Mouse (Mus musculus) liver, embryonic 11.5 days (tissue): ENCODE data around the gene 1520401A03Rik. TPM values are rescaled to one million over a fixed set of nuclear protein-coding genes. Genes with fewer than 3 reads are reported as not detected.

Experiments
- ATAC-seq: fragments of 200-750 bp; cut with Nextera tagmentation; replicated peaks from 2 replicates; pipeline ENCODE4 v1.8.0; 2017; ENCODE audit warnings: moderate number of reproducible peaks, mild to moderate bottlenecking, moderate TSS enrichment, moderate library complexity; ENCODE audit not compliant: low FRiP score
- DNase-seq: peaks from one replicate; pipeline ENCODE4 v3.0.0-alpha.2; 2017; ENCODE audit warnings: low spot score
- H3K27ac ChIP-seq: fragments of 300-500 bp; sonication (generic); 2 replicates; pipeline ENCODE4 v1.5.1; 2014; ENCODE audit warnings: mild to moderate bottlenecking, low read depth, low read length, control low read depth
- H3K27me3 ChIP-seq: fragments of 300-500 bp; sonication (generic); replicated peaks from 2 replicates; pipeline ENCODE4 v1.6.1; 2014; ENCODE audit warnings: low read length, mixed read lengths; ENCODE audit not compliant: control insufficient read depth, insufficient read depth
- H3K36me3 ChIP-seq: fragments of 300-500 bp; sonication (generic); 2 replicates; pipeline ENCODE4 v1.6.1; 2014; ENCODE audit warnings: mild to moderate bottlenecking, low read length, moderate library complexity, mixed read lengths; ENCODE audit not compliant: control insufficient read depth, insufficient read depth
- H3K4me1 ChIP-seq: fragments of 300-500 bp; sonication (generic); replicated peaks from 2 replicates; pipeline ENCODE4 v1.6.1; 2014; ENCODE audit warnings: low read length, mixed read lengths; ENCODE audit not compliant: control insufficient read depth, insufficient read depth
- H3K4me2 ChIP-seq: fragments of 300-500 bp; sonication (generic); 2 replicates; pipeline ENCODE4 v1.6.1; 2014; ENCODE audit warnings: mild to moderate bottlenecking, control low read depth, moderate library complexity
- H3K4me3 ChIP-seq: fragments of 300-500 bp; sonication (generic); 2 replicates; pipeline ENCODE4 v1.5.1; 2014; ENCODE audit warnings: low read depth, low read length, control low read depth
- H3K9ac ChIP-seq: fragments of 300-500 bp; sonication (generic); 2 replicates; pipeline ENCODE4 v1.6.1; 2014; ENCODE audit warnings: low read depth, low read length, control low read depth
- H3K9me3 ChIP-seq: fragments of 300-500 bp; sonication (generic); 2 replicates; pipeline ENCODE4 v1.6.1; 2016; ENCODE audit warnings: low read length, inconsistent platforms, mixed read lengths; ENCODE audit not compliant: control insufficient read depth
- WGBS: fragments of 180-500 bp; shearing (Covaris S2); extraction: QIAGEN DNeasy Blood & Tissue Kit; methylation state at CpG from one replicate; pipeline ENCODE4 v1.1.7; 2014; 5-methylcytosine and 5-hydroxymethylcytosine counted together
- polyA plus RNA-seq: library from polyadenylated mRNA; unstranded; fragments of >200 nt; fragmentation: Nextera tagmentation; extraction: Ambion mirVana; gene quantifications from 2 replicates; pipeline ENCODE4 v1.2.1, GENCODE M21; 2014

The 1520401A03Rik gene
- polyA plus RNA-seq, 1 experiment from 2014 or later = 0.11 TPM

DNA sequence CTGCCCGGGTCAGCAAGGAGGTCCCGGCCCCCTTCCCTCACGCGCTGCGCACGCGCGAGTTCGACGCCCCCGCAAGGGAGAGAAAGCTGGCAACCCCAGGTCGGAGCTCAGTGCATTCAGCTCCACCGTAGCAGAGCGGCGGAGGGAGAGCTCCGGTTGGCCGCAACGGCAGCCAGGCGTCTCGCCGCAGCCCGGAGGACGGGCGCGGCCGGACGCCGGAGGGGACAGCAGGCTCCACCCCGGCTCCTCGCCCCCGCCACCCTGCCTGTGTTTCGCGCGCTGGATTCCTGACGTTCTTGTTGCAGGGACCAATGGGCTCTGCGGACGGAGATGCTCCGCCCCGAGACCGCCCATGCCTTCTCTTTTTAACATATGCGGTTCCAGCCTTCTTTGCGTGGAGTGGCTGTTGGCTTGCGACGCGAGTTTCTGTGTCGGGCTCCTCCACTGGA lies 17.6 kb upstream of the 1520401A03Rik start:
- Histone ChIP-seq H3K27ac (no peak overlapping the region; the same call in 1 of the 2 replicates), H3K27me3 (peaks cover 69% of the 10 kb centered on the region), H3K9ac (peak overlapping the region; percentile 70), H3K4me3 (peak overlapping the region; percentile 70), H3K36me3 (peaks cover 3% of the 10 kb centered on the region; the same call in 1 of the 2 replicates), H3K4me2 (peak overlapping the region; percentile 100), H3K9me3 (no peaks in the 10 kb centered on the region), H3K4me1 (peaks cover 21% of the 10 kb centered on the region)
- ATAC-seq = peak; percentile 86
- peak; percentile 87 for DNase-seq
- 1% methylated on average over 46 of the region's 46 CpGs for WGBS

DNA sequence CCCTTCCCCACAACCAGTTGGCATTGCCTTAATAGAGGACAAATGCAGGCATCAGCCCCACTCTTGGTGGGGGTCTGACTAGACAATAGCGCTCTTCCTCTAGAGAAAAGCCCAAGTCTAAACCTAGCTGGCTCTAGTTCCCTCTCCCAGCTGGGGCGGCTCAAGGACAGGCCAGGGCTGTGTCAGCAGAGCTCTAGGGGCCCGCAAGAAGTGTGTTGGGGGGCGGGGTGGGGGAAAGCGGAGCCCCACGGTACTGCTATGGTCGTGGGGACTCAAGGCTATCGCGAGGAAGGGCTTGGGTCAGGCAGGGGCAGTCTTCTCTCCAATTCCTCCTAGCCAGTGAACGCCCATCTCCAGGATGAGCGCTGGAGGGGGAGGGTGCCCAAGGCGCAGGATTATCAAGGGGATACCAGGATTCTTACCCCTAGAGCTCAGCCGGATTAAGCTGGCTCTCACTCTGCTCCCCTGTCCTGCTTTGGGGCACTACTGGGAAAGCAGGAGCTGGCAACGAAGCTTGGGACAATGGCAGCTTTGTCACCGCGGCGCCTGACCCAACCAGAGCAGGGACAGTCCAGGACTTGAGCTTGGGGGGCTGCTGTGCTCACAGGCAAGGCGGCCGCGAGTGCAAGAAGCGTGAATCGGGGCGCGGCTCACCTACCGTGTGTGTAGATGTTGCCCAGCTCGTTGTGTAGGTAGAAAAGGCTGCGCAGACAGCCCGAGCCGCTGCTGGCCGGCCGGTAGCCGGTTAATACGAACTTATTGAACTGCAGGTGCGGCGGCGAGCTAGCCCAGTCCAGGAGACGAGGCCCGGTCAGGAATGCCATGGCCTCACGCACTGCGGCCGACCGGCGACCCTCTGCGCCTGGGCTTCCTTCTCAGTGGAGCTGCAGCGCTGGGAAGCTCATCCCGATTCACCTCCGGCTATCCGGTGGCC lies 16.9 kb upstream of the 1520401A03Rik start:
- Histone ChIP-seq H3K4me1 (peaks cover 19% of the 10 kb centered on the region), H3K9ac (peak overlapping the region; percentile 70), H3K36me3 (peaks cover 3% of the 10 kb centered on the region; the same call in 1 of the 2 replicates), H3K27ac (no peak overlapping the region; the same call in 1 of the 2 replicates), H3K9me3 (no peaks in the 10 kb centered on the region), H3K4me2 (peak overlapping the region; percentile 100), H3K27me3 (peaks cover 62% of the 10 kb centered on the region), H3K4me3 (peak overlapping the region; percentile 70)
- DNase-seq (no peak), ATAC-seq (peak; percentile 18)
- WGBS = 2% methylated on average over 48 of the region's 48 CpGs

DNA sequence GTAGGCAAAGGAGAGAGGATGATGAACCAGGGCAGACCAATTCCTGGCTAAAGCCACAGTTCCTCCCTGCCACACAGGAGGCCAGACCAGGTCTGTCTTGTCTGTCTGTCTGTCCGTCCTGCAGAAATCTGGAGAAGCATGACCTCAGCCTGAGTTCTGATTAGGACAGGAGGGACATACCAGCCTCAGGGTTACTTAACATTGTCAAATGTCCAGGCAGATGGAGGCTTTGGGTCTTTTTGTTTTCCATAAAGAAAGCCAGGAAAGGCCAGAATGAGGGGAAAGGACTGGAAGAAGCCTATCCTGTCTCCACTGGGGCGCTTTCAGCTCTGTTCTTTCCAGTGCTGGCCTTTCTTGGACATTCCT lies 16.2 kb upstream of the 1520401A03Rik start:
- Histone ChIP-seq H3K4me3 (peak overlapping the region; percentile 70), H3K9ac (no peak overlapping the region), H3K4me2 (peak overlapping the region; percentile 100), H3K4me1 (peaks cover 19% of the 10 kb centered on the region), H3K36me3 (peaks cover 6% of the 10 kb centered on the region), H3K27ac (no peak overlapping the region), H3K27me3 (peaks cover 56% of the 10 kb centered on the region), H3K9me3 (no peaks in the 10 kb centered on the region)
- DNase-seq = no peak
- WGBS = 29% methylated on average over 2 of the region's 2 CpGs
- no peak for ATAC-seq

DNA sequence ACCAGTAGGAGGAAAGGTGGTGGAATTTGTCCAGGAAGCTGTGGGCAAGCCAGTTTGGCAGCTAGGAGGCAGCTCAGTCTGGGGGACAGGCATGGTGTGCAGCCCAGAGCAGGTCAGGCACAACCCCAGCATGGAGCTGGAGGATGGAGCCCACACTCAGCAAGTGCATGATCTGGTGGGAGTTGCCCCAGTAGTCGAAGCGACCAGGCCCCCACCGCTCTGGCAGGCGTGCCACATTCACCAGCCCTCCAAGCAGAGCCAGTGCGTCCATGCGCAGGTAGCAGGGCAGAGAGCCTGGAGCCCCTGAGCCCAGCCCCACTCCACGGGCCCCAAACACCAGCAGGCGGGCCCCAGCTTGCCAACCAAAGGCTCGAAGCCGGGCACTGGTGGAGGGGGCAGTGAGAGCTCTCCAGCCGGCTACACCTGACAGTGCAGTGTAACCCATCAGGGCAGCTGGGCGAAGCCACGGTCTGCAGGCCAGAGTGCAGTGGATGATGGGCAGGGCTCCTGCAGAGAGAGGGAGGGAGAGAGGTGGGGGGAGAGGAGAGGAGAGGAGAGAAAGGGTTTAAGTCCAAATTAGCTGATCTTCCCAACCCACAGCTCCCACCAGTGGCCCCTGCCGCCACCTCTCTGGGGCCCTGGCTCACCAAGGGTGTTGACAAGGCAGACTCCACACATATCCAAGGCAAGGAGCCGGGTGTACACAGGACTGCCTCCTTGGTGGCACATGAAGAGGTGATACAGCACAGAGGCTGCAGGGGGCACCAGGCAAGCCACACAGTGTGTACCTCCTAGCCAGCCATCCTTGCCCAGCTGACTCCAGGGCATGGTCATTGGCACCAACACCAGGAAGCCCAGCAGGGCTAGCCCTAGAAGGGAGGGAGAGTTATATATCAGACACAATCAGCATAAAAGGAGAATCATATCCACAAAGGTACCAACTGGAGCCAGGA lies 15.2 kb upstream of the 1520401A03Rik start:
- ATAC-seq (no peak), DNase-seq (no peak)
- 72% methylated on average over 15 of the region's 15 CpGs for WGBS
- Histone ChIP-seq H3K36me3 (peaks cover 6% of the 10 kb centered on the region), H3K9ac (no peak overlapping the region), H3K4me3 (no peak overlapping the region), H3K9me3 (no peaks in the 10 kb centered on the region), H3K4me1 (peaks cover 19% of the 10 kb centered on the region), H3K27me3 (peaks cover 45% of the 10 kb centered on the region), H3K4me2 (no peak overlapping the region), H3K27ac (no peak overlapping the region)

DNA sequence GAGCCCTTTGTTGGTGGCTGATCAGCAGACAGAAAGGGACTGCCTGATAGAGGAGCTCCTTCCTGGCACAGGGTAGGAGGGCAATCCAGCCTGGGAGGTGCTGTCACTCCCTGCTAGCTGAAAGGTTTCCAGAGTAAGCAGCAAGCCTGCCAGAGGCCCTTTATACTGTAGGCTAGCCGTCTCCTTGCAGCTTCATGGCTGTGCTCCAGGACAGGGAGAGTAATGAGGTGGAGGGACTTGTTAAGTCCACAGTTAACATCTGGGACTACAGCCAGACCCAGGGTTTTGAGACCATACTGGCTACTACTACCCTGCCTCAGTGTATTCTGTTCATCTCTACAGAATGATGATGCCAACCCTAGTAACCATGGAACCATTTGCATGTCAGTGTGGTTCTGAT lies 11.8 kb upstream of the 1520401A03Rik start:
- H3K36me3 ChIP-seq = peaks cover 6% of the 10 kb centered on the region
- 84% methylated on average over 1 of the region's 1 CpGs for whole genome bisulfite sequencing
- peaks cover 14% of the 10 kb centered on the region for H3K27me3 ChIP-seq
- no peak overlapping the region for H3K4me3 ChIP-seq
- no peak overlapping the region for H3K4me2 ChIP-seq
- H3K4me1 ChIP-seq = peaks cover 4% of the 10 kb centered on the region; the same call in 1 of the 2 replicates
- no peak for ATAC-seq
- no peaks in the 10 kb centered on the region for H3K9me3 ChIP-seq
- DNase-seq = no peak
- H3K27ac ChIP-seq = no peak overlapping the region
- no peak overlapping the region for H3K9ac ChIP-seq

DNA sequence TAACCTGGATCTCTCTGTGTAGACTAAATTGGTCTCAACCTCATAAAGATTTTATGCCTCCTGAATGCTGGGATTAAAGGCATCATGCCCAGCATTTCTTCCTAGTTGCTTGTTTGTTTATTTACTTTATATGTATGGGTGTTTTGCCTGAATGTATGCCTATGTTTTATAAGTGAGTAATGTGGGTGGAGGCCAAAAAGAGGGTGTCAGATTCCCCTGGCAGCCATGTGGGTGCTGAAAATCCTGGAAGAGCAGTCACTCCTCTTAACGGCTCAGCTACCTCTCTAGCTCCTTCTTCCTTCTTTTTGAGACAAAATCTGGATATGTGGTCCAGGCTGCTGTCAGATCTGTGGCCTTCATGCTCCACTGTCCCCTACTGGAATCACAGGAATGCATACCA lies 7.9 kb upstream of the 1520401A03Rik start:
- no peaks in the 10 kb centered on the region for H3K27me3 ChIP-seq
- H3K4me1 ChIP-seq = peaks cover 11% of the 10 kb centered on the region; the same call in 1 of the 2 replicates
- no peak overlapping the region for H3K27ac ChIP-seq
- 69% methylated on average over 1 of the region's 1 CpGs for WGBS
- H3K9ac ChIP-seq = no peak overlapping the region
- DNase-seq = no peak
- no peaks in the 10 kb centered on the region for H3K9me3 ChIP-seq
- no peak overlapping the region for H3K4me2 ChIP-seq
- H3K4me3 ChIP-seq = no peak overlapping the region
- no peak for ATAC-seq
- peaks cover 3% of the 10 kb centered on the region for H3K36me3 ChIP-seq

GRCm38 (mm10) chr17:23726758-23727142 lies 4.2 kb upstream of the 1520401A03Rik start:
- Histone ChIP-seq H3K36me3 (no peaks in the 10 kb centered on the region), H3K27ac (peak overlapping the region; percentile 93), H3K9ac (peak overlapping the region; percentile 96), H3K27me3 (no peaks in the 10 kb centered on the region), H3K4me2 (peak overlapping the region; percentile 75), H3K9me3 (no peaks in the 10 kb centered on the region), H3K4me1 (peaks cover 12% of the 10 kb centered on the region; the same call in 1 of the 2 replicates), H3K4me3 (peak overlapping the region; percentile 86)
- WGBS = under 1% methylated on average over 20 of the region's 20 CpGs
- ATAC-seq (peak; percentile 85), DNase-seq (peak; percentile 87)

GRCm38 (mm10) chr17:23725999-23726757 lies 3.6 kb upstream of the 1520401A03Rik start, which contains the start of gene Pkmyt1:
TSS of gene Pkmyt1 (plus strand) at chr17:23726336.
- Histone ChIP-seq H3K36me3 (no peaks in the 10 kb centered on the region), H3K27ac (peak within 1 kb of the TSS; percentile 93), H3K4me2 (peak within 1 kb of the TSS; percentile 75), H3K4me3 (peak within 1 kb of the TSS; percentile 86), H3K4me1 (peaks cover 12% of the 10 kb centered on the region; the same call in 1 of the 2 replicates), H3K9ac (peak within 1 kb of the TSS; percentile 96), H3K9me3 (no peaks in the 10 kb centered on the region), H3K27me3 (no peaks in the 10 kb centered on the region)
- peak; percentile 95 for DNase-seq
- peak; percentile 92 for ATAC-seq
- 2% methylated on average over 73 of the region's 73 CpGs for WGBS
